Mouse (Mus musculus): ENCODE measurements around the gene Fam83g. TPM values are rescaled to one million over a fixed set of nuclear protein-coding genes. Genes with fewer than 3 reads are reported as not detected.

The Fam83g gene
- polyA plus RNA-seq, 1 experiment from 2014 or later: 0.76 TPM

DNA sequence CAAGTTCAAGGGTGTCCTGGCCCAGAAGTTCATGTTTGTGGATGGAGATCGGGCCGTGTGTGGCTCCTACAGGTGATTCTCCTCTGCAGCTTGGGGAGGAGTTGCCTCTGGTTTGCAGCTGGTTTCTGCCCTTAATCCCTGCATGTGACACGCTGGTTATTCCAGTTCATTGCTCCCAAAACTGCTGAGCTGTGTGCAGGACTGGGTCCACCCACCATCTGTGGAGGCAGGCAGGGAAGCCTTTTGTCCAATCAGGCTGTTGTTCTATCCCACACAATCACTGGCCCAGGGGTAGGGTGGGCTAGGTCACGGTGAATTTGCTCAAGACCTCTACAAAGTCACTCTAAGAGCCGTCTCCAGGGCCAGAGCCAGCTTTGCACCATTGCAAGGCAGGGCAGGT is 17.8 kb downstream of the Fam83g start:
- ATAC-seq (replicated peaks; ENCODE audit: insufficient number of reproducible peaks, low FRiP score, low TSS enrichment, low read depth): no peak; the same call in 1 of the 2 replicates
- no peak overlapping the region for H3K4me3 ChIP-seq (ENCODE audit: low read depth, low read length)
- H3K36me3 ChIP-seq (replicated peaks; ENCODE audit: control insufficient read depth, insufficient read depth, low read depth, low read length): no peaks in the 10 kb centered on the region
- H3K4me2 ChIP-seq (ENCODE audit: low read depth, low read length): no peak overlapping the region
- WGBS: 63% methylated on average over 5 of the region's 5 CpGs
- no peaks in the 10 kb centered on the region for H3K27me3 ChIP-seq (ENCODE audit: control insufficient read depth, insufficient read depth, low read length)
- no peak for DNase-seq (ENCODE audit: low spot score)
- H3K9me3 ChIP-seq (replicated peaks; ENCODE audit: control insufficient read depth, low read length): no peaks in the 10 kb centered on the region
- no peak overlapping the region for H3K9ac ChIP-seq (replicated peaks; ENCODE audit: low read length)
- H3K27ac ChIP-seq (replicated peaks; ENCODE audit: low read depth, low read length): no peak overlapping the region
- no peaks in the 10 kb centered on the region for H3K4me1 ChIP-seq (ENCODE audit: control insufficient read depth, insufficient read depth, low read length)

DNA sequence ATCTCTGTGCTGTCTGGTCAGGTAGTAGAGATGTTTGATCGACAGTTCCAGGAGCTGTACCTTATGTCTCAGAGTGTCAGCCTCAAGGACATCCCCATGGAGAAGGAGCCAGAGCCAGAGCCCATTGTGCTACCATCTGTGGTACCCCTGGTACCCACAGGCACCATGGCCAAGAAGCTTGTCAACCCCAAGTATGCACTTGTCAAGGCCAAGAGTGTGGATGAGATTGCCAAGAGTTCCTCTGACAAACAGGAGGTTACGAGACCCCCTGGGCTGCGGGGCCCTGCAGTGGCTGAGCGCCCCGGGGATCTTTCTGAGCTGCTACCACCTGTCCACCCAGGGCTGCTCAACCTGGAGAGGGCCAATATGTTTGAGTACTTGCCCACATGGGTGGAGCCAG is 18.6 kb downstream of the Fam83g start:
- no peaks in the 10 kb centered on the region for H3K36me3 ChIP-seq (replicated peaks; ENCODE audit: control insufficient read depth, insufficient read depth, low read depth, low read length)
- H3K4me1 ChIP-seq (ENCODE audit: control insufficient read depth, insufficient read depth, low read length): no peaks in the 10 kb centered on the region
- no peak overlapping the region for H3K9ac ChIP-seq (replicated peaks; ENCODE audit: low read length)
- no peak overlapping the region for H3K4me3 ChIP-seq (ENCODE audit: low read depth, low read length)
- ATAC-seq (replicated peaks; ENCODE audit: insufficient number of reproducible peaks, low FRiP score, low TSS enrichment, low read depth): no peak
- H3K27ac ChIP-seq (replicated peaks; ENCODE audit: low read depth, low read length): no peak overlapping the region
- DNase-seq (ENCODE audit: low spot score): no peak
- 89% methylated on average over 5 of the region's 5 CpGs for WGBS
- H3K9me3 ChIP-seq (replicated peaks; ENCODE audit: control insufficient read depth, low read length): no peaks in the 10 kb centered on the region
- no peak overlapping the region for H3K4me2 ChIP-seq (ENCODE audit: low read depth, low read length)
- H3K27me3 ChIP-seq (ENCODE audit: control insufficient read depth, insufficient read depth, low read length): no peaks in the 10 kb centered on the region

DNA sequence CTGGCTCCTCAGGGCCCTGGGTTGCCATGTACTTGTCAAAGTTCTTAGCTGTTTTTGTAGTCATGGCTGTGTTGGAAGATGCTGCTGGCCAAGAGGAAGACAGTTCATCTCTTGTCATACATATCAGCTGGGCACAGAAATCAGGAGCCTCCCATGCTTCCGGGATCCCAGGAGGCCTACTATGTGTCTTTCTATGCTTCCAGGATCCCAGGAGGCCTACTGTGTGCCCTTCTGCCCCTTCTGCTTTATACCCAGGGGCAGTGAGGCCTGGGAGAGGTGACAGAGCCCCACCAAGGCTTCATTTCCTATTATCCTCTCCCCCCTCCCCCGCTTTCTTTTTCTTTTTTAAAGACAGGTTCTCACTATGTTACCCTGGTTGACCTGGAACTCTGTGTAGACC is 21.7 kb downstream of the Fam83g start:
- Histone ChIP-seq H3K4me2 (ENCODE audit: low read depth, low read length) (no peak overlapping the region), H3K27ac (replicated peaks; ENCODE audit: low read depth, low read length) (no peak overlapping the region), H3K4me1 (ENCODE audit: control insufficient read depth, insufficient read depth, low read length) (no peaks in the 10 kb centered on the region), H3K27me3 (ENCODE audit: control insufficient read depth, insufficient read depth, low read length) (no peaks in the 10 kb centered on the region), H3K4me3 (ENCODE audit: low read depth, low read length) (no peak overlapping the region), H3K36me3 (replicated peaks; ENCODE audit: control insufficient read depth, insufficient read depth, low read depth, low read length) (no peaks in the 10 kb centered on the region), H3K9me3 (replicated peaks; ENCODE audit: control insufficient read depth, low read length) (no peaks in the 10 kb centered on the region), H3K9ac (replicated peaks; ENCODE audit: low read length) (no peak overlapping the region)
- 90% methylated on average over 2 of the region's 2 CpGs for WGBS
- ATAC-seq (replicated peaks; ENCODE audit: insufficient number of reproducible peaks, low FRiP score, low TSS enrichment, low read depth): no peak
- no peak for DNase-seq (ENCODE audit: low spot score)

- Histone ChIP-seq H3K4me3 (ENCODE audit: low read depth, low read length) (no peak overlapping the region), H3K36me3 (replicated peaks; ENCODE audit: control insufficient read depth, insufficient read depth, low read depth, low read length) (no peaks in the 10 kb centered on the region), H3K4me2 (ENCODE audit: low read depth, low read length) (no peak overlapping the region), H3K27ac (replicated peaks; ENCODE audit: low read depth, low read length) (no peak overlapping the region), H3K9me3 (replicated peaks; ENCODE audit: control insufficient read depth, low read length) (no peaks in the 10 kb centered on the region), H3K27me3 (ENCODE audit: control insufficient read depth, insufficient read depth, low read length) (no peaks in the 10 kb centered on the region), H3K4me1 (ENCODE audit: control insufficient read depth, insufficient read depth, low read length) (no peaks in the 10 kb centered on the region), H3K9ac (replicated peaks; ENCODE audit: low read length) (no peak overlapping the region)
- ATAC-seq (replicated peaks; ENCODE audit: insufficient number of reproducible peaks, low FRiP score, low TSS enrichment, low read depth): no peak
- WGBS: 70% methylated on average over 4 of the region's 4 CpGs
- DNase-seq (ENCODE audit: low spot score): no peak
These were observed 22.3 kb downstream of the Fam83g start for GRCm38 (mm10) chr11:61706232-61706631.

- Histone ChIP-seq H3K4me2 (ENCODE audit: low read depth, low read length) (no peak overlapping the region), H3K36me3 (replicated peaks; ENCODE audit: control insufficient read depth, insufficient read depth, low read depth, low read length) (no peaks in the 10 kb centered on the region), H3K27me3 (ENCODE audit: control insufficient read depth, insufficient read depth, low read length) (no peaks in the 10 kb centered on the region), H3K9ac (replicated peaks; ENCODE audit: low read length) (no peak overlapping the region; the same call in 1 of the 2 replicates), H3K4me3 (ENCODE audit: low read depth, low read length) (no peak overlapping the region), H3K27ac (replicated peaks; ENCODE audit: low read depth, low read length) (no peak overlapping the region), H3K4me1 (ENCODE audit: control insufficient read depth, insufficient read depth, low read length) (no peaks in the 10 kb centered on the region), H3K9me3 (replicated peaks; ENCODE audit: control insufficient read depth, low read length) (no peaks in the 10 kb centered on the region)
- ATAC-seq (replicated peaks; ENCODE audit: insufficient number of reproducible peaks, low FRiP score, low TSS enrichment, low read depth) (no peak), DNase-seq (ENCODE audit: low spot score) (no peak)
- WGBS: 44% methylated on average over 3 of the region's 3 CpGs
These were observed 25.0 kb downstream of the Fam83g start for GRCm38 (mm10) chr11:61708928-61709327.

- Histone ChIP-seq H3K36me3 (replicated peaks; ENCODE audit: control insufficient read depth, insufficient read depth, low read depth, low read length) (no peaks in the 10 kb centered on the region), H3K4me1 (ENCODE audit: control insufficient read depth, insufficient read depth, low read length) (no peaks in the 10 kb centered on the region), H3K4me2 (ENCODE audit: low read depth, low read length) (no peak overlapping the region), H3K27ac (replicated peaks; ENCODE audit: low read depth, low read length) (no peak overlapping the region), H3K4me3 (ENCODE audit: low read depth, low read length) (no peak overlapping the region), H3K9me3 (replicated peaks; ENCODE audit: control insufficient read depth, low read length) (no peaks in the 10 kb centered on the region), H3K9ac (replicated peaks; ENCODE audit: low read length) (no peak overlapping the region), H3K27me3 (ENCODE audit: control insufficient read depth, insufficient read depth, low read length) (no peaks in the 10 kb centered on the region)
- 66% methylated on average over 15 of the region's 15 CpGs for WGBS
- DNase-seq (ENCODE audit: low spot score): no peak
- ATAC-seq (replicated peaks; ENCODE audit: insufficient number of reproducible peaks, low FRiP score, low TSS enrichment, low read depth): no peak
These were observed 29.4 kb downstream of the Fam83g start for GRCm38 (mm10) chr11:61713157-61713855.

DNA sequence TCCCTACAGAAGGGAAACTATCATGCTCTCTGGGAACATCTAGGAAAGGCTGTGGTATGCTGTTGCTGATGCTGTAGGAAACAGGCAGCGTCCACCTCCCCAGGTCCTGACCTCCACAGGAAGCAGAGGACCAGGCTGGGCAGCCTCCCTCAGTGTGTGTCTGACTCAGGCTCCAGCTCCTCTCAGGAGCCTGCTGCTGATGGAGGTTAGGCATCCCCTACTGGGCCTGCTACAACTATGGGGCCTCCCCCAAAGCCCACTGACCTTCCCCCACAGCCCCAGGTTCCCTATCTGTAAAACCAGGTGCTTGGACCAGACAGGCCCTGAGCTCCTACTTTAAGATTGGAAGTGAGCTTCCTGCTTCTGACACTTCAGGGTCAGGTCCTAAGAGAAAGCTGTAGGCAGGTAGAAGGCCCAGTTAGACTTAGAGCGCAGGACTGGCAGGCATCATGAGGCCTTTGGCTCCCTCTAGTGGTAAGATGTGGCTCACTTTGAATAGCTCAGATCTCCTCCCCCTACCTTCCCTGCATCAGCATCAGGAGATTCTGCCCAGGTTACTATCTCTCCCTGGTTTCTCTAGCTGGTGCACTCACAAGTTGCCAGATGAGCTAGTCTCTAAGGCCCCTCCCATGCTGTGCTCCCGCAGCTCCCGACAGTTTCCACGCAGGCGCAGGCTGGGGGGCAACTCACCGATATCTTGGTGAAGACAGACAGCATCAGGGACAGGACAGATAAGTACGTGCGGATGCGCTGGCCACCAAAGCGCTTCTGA is 30.6 kb downstream of the Fam83g start:
- Histone ChIP-seq H3K4me1 (ENCODE audit: control insufficient read depth, insufficient read depth, low read length) (no peaks in the 10 kb centered on the region), H3K36me3 (replicated peaks; ENCODE audit: control insufficient read depth, insufficient read depth, low read depth, low read length) (no peaks in the 10 kb centered on the region), H3K4me3 (ENCODE audit: low read depth, low read length) (no peak overlapping the region), H3K27me3 (ENCODE audit: control insufficient read depth, insufficient read depth, low read length) (no peaks in the 10 kb centered on the region), H3K4me2 (ENCODE audit: low read depth, low read length) (no peak overlapping the region), H3K27ac (replicated peaks; ENCODE audit: low read depth, low read length) (no peak overlapping the region), H3K9ac (replicated peaks; ENCODE audit: low read length) (no peak overlapping the region), H3K9me3 (replicated peaks; ENCODE audit: control insufficient read depth, low read length) (no peaks in the 10 kb centered on the region)
- ATAC-seq (replicated peaks; ENCODE audit: insufficient number of reproducible peaks, low FRiP score, low TSS enrichment, low read depth) (peak; percentile 45; the same call in 1 of the 2 replicates), DNase-seq (ENCODE audit: low spot score) (peak; percentile 92)
- 42% methylated on average over 11 of the region's 11 CpGs for WGBS

GRCm38 (mm10) chr11:61715130-61715529 is 31.2 kb downstream of the Fam83g start:
- no peak for DNase-seq (ENCODE audit: low spot score)
- ATAC-seq (replicated peaks; ENCODE audit: insufficient number of reproducible peaks, low FRiP score, low TSS enrichment, low read depth): 0 out of 2 replicates have a peak, but pooled peaks have one; percentile 16
- H3K9ac ChIP-seq (replicated peaks; ENCODE audit: low read length): no peak overlapping the region
- H3K4me3 ChIP-seq (ENCODE audit: low read depth, low read length): no peak overlapping the region
- WGBS: 69% methylated on average over 6 of the region's 6 CpGs
- no peaks in the 10 kb centered on the region for H3K9me3 ChIP-seq (replicated peaks; ENCODE audit: control insufficient read depth, low read length)
- no peak overlapping the region for H3K27ac ChIP-seq (replicated peaks; ENCODE audit: low read depth, low read length)
- no peaks in the 10 kb centered on the region for H3K36me3 ChIP-seq (replicated peaks; ENCODE audit: control insufficient read depth, insufficient read depth, low read depth, low read length)
- H3K4me2 ChIP-seq (ENCODE audit: low read depth, low read length): no peak overlapping the region
- H3K27me3 ChIP-seq (ENCODE audit: control insufficient read depth, insufficient read depth, low read length): no peaks in the 10 kb centered on the region
- H3K4me1 ChIP-seq (ENCODE audit: control insufficient read depth, insufficient read depth, low read length): no peaks in the 10 kb centered on the region
